Mouse (Mus musculus): ENCODE data around the gene 6030468B19Rik.

DNA sequence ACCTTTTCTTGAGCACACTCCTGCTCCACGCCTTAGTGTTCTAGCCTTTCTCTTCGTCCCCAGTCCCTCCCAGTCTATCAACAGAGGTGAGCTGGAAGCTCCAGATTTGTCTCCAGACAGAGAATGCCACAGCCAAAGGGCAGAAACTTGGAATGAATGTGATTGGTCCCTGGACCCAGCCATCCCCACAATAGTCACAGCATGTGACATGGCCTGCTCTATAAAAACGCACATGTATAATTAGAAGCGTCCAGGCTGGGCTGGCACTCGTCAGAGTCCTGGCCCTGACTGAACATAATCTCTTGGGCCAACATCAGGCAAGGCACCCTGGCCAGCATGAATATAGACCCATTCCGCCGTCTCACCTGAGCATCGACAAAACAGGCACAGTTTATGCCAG is 21.6 kb downstream of the 6030468B19Rik start:
- TF ChIP-seq POLR2A (IDR thresholded peaks at IDR 0.05; ENCODE audit: borderline replicate concordance, control insufficient read depth, low read depth, low read length) (no peak), CTCF (IDR thresholded peaks at IDR 0.05; ENCODE audit: control insufficient read depth, insufficient read depth, low read length) (no peak)
